Mouse (Mus musculus): ENCODE results near the gene Klhl32.
A peak's percentile ranks its signal among the peaks of the same experiment; 100 is the strongest.

Gene Klhl32

DNA sequence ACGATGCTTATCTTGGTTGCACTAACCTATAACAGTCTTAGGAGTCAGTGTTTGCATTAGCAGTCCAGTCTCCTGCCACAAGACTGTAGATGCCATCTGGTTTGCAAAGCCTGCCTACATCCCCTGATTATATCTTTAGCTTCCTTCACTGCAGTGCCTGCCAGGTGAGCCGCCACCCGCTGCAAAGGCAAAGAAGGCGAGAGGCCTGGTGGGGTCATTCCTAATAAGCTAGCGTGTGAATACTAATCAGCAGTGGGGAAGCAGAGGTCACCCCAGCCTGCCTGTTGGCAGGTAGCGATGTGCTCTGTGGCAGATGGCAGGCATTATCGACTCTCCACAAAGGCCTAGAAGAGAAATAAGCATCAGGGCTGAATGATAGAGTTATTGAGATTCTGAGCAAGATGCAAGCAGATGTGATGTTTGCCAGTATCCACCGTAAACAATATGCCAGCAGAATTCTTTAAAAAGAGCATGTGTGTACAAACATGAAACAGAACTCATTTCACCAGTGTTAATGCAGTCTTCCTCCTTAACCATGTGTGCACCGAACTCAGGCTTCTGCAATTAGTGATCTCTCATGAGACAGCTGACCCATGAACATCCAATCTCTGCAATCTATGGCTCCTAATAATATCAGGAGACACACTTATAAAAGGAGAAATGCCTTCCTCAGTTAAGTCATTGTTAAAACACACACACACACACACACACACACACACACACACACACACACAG is 219.6 kb downstream of the Klhl32 start:
- no peak for DNase-seq (ENCODE audit: low read depth, low spot score)

GRCm38 (mm10) chr4:24630430-24630829 is 220.5 kb downstream of the Klhl32 start:
- no peak for DNase-seq (ENCODE audit: low read depth, low spot score)

DNA sequence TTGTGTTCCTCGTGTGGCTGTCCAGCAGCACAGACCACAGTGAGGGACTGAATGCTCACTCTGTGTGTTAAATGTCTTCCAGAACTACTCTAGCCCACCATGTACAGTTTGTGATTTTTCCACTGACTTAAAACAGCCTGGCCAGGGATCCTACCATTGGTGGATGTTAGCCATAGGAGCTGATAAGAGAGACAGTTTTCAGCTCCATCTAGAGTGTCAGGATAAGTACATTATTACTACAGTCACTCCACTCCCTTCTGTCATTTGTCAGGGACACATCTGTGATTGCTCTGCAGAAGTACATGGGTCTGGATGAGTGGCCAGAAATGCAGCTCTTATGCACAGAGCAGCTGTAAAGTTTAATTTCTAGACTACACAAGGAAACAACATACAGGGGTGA is 223.1 kb downstream of the Klhl32 start:
- no peak for DNase-seq (ENCODE audit: low read depth, low spot score)

DNA sequence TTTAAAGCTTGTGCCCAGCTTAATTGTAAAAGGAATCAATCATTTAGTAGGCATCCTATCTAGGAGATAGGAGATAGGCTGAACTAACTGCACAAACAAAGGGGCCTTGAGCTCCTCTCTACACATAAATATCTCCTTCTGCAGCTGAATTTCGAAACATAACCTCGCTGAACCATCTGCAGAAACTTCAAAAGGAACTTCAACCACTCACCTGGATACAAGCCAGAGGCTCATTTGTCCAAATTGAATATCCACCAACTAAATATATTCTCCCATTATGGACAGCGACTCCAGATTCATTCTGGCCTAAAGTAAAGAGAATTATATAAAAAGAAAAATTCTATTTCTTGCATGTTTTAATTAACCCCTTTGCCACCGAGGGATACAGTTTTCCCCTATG is 224.2 kb downstream of the Klhl32 start:
- no peak for DNase-seq (ENCODE audit: low read depth, low spot score)

DNA sequence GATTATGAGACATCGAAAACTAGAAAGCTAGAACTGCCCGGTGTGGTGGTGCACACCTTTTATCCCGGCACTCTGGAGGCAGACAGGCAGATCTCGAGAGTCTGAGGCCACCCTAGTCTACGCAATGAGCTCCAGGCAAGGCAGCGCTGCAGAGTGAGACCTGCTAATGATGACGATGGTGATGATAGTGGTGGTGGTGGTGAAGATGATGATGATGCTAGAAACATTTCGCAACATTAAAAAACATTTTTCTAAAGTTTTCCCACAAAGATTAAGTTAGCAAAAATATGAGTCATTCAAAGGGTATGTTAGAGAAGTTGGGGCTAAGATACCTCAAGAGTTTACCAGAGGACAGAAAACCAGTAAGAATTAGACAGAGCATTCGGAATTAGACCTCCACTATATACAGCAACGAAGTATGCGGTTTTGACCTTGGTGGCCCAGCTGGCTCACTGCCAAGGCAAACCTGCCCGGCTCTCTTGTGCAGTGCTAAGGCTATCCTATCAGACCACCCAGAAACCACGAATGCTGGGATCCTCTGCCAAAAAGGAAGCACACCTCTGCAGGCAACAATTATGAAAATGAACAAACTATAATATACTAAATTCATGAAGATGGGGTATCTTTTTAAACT is 224.9 kb downstream of the Klhl32 start:
- DNase-seq (ENCODE audit: low read depth, low spot score): peak; percentile 7

GRCm38 (mm10) chr4:24621422-24622187 is 229.3 kb downstream of the Klhl32 start:
- DNase-seq (ENCODE audit: low read depth, low spot score): no peak

- DNase-seq (ENCODE audit: low read depth, low spot score): no peak
Observed at GRCm38 (mm10) chr4:24620440-24620839, 230.5 kb downstream of the Klhl32 start.

DNA sequence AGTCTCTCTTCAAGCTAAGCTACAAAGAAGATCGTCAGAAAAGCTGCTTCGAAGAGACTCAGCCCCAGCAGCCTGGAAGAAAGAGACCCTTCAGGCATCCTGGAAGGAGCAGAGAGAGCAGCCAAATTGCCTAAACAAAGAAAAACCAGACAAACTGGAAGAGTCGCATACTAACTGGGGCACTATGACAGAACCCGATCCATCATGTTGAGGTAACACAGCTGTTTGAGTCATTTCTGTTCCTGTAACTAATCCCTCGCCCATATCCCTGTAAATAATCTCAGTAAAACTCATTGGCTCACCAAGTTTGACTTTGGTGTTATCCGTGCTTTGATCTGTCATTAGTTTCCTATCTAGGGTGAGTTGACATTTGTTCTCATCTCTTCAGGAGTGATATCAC is 230.9 kb downstream of the Klhl32 start:
- DNase-seq (ENCODE audit: low read depth, low spot score): no peak

DNA sequence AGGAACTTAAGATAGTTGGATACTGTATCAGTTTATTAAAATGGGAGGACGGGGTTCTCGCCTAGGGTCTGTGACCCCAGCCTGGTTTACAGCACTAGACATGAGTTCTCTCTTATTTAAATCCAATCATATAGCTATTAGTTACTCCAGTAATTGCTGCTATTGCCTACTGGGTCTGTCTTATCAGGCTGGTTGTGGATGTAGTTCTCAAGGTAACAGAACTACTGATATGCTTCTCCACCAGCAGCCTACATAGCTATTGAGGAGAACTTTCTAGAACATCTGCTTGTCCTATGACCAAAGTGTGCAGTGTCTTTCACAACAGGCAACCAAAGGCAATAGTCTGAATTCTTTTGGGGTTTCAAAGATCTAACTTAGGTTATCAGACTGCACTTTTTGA is 241.4 kb downstream of the Klhl32 start:
- no peak for DNase-seq (ENCODE audit: low read depth, low spot score)

GRCm38 (mm10) chr4:24609085-24609484 is 241.8 kb downstream of the Klhl32 start:
- no peak for DNase-seq (ENCODE audit: low read depth, low spot score)

DNA sequence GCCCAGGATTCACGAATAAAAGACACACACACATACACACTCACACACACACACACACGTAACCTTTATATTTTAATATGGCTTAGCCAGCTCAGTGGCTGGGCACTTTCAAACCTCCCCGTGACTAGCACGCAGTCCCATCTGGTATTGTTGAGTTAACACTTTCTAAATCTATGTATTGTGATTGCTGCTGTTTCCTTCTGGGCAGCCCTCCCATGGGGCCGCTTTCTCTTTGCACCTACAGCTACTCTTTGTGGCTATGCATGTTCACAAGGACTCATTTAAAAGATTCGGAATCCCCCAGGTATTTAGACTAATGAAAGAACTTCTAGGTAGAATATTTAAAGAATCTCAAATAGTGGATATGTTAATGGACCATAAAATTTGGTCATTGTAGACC is 249.2 kb downstream of the Klhl32 start:
- DNase-seq (ENCODE audit: low read depth, low spot score): no peak

GRCm38 (mm10) chr4:24598637-24599036 is 252.3 kb downstream of the Klhl32 start:
- no peak for DNase-seq (ENCODE audit: low read depth, low spot score)

DNA sequence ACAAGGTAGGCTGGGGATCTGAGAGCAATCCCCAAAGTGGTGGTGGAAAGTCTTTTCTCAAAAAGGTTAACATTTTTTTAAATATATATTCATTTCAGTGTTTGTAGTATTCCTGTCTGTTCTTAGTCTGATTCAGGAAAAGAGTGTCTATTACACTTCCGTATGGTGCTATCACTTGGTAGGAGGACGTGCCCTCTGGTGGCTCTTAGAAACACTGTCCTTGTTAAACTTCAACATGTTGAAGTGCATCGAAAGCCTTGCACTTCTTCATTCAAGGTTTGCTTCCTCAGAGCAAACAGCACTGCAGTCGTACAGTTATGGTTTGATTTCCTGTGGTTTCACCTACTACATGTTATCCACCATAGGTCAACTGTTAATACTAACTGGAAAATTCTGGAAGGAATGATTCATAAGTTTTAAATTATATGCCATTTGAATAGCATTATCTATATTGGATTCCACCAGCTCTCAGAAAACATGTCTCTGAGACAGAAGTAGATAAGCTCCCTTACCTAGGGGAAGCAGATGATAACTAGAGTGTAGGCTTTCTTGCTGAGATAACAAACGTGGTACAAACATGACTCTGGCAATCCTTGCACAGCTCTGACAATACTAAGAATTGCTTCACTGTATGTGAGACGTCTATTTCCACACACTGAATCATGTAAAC is 253.8 kb downstream of the Klhl32 start:
- DNase-seq (ENCODE audit: low read depth, low spot score): no peak

DNA sequence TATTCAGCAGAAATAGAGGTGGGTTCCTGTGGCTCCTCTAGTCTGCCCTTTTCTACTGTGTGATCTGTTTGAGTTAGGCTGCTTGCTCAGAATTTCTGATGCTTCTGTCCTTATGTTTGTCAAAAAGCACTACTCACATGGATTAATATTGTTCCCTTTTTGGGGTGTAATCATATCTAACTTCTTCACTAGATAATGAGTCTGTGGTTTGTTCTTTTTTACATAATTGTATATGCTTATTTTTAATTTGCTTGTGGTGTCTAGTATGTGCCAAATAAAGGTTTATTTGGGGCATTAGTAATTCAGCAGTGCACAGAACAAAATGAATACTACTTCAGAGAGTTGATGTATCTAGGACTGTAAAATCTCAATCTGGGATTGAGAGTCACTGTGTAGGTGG is 256.1 kb downstream of the Klhl32 start:
- no peak for DNase-seq (ENCODE audit: low read depth, low spot score)

DNA sequence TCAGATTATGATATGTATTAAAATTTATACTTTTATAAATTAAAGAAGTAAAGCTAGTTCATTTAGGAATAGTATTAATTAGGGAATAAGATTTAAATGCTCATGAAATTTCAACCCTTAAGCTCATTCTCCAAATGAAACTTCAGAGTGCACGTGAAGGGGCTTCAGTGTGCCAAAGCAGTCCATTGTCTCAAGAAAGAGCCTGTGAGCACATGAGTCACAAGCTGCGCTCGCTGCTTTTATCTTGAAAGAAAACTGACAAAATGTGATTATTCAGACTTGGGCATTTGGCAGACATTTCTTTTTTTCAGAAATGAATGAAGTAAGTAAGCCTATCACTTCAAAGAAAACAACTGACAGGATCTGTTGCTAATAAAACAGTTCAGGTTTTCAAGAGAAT is 266.9 kb downstream of the Klhl32 start:
- DNase-seq (ENCODE audit: low read depth, low spot score): no peak

GRCm38 (mm10) chr4:24582295-24582694 is 268.6 kb downstream of the Klhl32 start:
- no peak for DNase-seq (ENCODE audit: low read depth, low spot score)

DNA sequence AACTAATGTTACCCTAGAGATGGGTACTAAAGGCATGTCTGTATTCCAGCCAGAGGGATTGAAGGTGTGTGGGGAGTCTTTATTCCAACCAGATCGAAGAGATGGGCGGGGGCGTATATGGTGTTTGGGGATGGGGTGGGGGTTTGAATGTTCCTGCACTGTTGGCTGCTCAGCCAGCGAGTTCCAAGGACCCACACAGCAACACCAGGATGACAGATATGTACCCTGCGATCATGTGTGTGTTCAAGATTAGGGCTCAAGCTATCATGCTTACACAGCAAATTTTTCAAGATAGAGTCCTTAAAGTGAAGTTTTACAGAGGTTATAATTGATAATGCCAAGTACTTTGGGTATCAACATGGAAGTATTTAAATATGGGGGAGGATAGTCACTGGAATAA is 273.3 kb downstream of the Klhl32 start:
- no peak for DNase-seq (ENCODE audit: low read depth, low spot score)

DNA sequence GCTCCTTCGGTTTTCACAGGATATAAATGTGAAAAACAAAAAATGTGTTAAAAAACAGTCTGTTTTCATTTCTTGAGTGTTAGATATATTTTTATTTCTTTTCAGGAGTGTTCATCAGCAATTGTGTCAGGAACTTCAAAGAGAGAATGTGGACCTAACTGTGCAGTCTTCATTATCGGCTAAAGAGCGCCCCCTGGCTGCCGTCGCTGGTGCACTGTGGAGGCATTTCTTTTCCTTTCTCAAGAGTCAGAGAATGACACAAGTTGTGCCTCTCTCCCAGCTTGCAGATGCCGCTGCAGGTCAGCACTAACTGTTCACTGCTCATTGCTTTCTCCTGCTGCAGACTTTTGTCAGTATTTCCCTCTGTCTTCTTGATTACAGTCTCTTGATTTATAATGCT is 276.6 kb downstream of the Klhl32 start:
- peak; percentile 53 for DNase-seq (ENCODE audit: low read depth, low spot score)

- DNase-seq (ENCODE audit: low read depth, low spot score): no peak
Observed at GRCm38 (mm10) chr4:24568989-24569556, 281.9 kb downstream of the Klhl32 start.

DNA sequence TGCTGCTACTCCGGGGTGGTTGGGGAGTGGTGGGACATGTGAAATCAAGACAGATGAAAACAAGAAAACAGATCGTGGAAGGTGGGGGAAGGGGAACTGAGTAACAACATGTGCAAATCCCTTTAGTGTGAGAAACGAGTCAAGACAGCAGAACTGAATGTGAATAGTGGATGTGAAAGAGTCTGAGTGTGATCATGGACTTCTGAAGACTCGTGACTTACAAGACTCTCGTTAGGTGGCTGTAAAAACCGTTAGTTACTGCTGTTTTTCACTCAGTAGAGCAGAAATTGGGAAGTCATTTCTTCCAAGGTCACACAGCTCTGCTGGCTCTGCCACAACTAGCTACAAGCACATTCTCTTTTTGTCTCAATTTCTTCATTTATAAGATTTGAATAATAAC is 282.9 kb downstream of the Klhl32 start:
- no peak for DNase-seq (ENCODE audit: low read depth, low spot score)

Data from embryo, embryonic 11.5 days (tissue).